Mouse (Mus musculus): ENCODE measurements around the gene Acot6. TPM values are rescaled to one million over a fixed set of nuclear protein-coding genes. Genes with fewer than 3 reads are reported as not detected.

Gene Acot6
- polyA plus RNA-seq, 1 experiment from 2014 or later, result 2.3 TPM

DNA sequence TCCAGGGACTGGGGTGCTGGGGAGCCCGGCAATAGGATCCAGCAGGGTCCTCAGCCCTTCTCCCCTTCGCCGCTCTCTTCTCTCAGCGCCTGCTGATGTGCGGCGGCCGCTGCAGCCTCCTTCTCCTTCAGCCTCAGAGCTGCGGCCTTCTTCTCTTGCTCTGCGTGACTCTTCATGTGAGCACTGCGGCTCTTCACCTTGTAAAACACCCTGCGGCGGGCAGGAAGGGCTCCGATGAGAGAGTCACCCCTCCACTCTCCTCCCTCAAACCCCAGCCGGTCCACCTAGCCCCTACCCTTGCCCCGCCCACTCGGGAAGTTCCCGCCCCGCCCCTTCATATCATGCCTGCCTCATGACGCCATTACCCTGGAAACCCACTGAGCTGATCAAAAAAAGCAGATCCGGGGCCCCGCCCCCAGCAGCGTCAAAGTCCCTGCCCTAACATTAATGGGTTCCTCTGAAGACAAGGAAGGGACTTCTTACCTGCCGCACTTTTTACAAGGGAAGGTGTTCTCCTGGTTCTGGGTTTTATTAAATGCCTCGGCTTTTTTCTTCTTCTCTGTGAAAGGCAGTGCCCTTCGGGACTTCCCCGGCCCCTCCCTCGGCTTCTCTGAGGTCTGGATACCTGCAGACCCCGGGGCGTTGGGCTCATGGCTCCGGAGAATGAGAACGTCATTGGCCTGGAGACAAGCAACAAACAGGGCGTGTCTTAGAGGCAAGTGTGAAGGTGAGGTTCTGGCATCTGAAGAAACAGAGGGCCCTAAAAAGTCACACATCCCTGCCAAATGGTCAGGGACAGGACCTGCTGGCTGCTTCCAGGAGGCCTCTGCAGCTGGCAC is 52.1 kb downstream of the Acot6 start:
- WGBS, result 65% methylated on average over 31 of the region's 32 CpGs
- H3K27ac ChIP-seq (ENCODE audit: low read depth), result no peak overlapping the region
- no peaks in the 10 kb centered on the region for H3K9me3 ChIP-seq (ENCODE audit: low read depth, low read length)
- ATAC-seq (ENCODE audit: insufficient read depth) (no peak), DNase-seq (peak; percentile 31)
- no peak overlapping the region for H3K4me2 ChIP-seq
- no peak overlapping the region for H3K4me3 ChIP-seq (ENCODE audit: low read depth, low read length)
- no peaks in the 10 kb centered on the region for H3K27me3 ChIP-seq (ENCODE audit: insufficient read depth, low read length)
- H3K4me1 ChIP-seq (ENCODE audit: insufficient read depth), result no peaks in the 10 kb centered on the region
- TF ChIP-seq CTCF (IDR thresholded peaks at IDR 0.05; ENCODE audit: low read depth), result no peak
- H3K9ac ChIP-seq, result no peak overlapping the region
- H3K36me3 ChIP-seq (ENCODE audit: insufficient read depth), result peaks cover 74% of the 10 kb centered on the region

DNA sequence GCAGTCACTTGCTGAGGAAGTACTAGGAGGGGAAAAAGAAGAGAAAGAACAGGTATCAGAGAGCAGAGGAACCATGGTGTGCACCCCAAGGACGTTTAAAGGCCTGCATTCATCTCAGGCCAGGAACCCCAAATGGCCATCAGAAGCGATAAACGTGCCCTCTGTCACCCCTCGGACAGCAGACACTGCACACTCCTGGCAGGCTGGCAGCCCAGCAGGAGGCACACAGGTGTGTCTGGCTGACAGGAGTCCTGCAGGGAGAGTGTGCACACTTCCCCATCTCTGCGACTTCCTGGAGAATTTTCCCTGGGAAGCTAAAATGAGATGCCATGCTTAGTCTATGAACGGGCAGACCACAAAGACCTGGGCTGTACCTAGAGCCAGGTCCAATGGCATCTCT is 53.0 kb downstream of the Acot6 start:
- no peaks in the 10 kb centered on the region for H3K9me3 ChIP-seq (ENCODE audit: low read depth, low read length)
- no peak for DNase-seq
- TF ChIP-seq CTCF (IDR thresholded peaks at IDR 0.05; ENCODE audit: low read depth), result no peak
- WGBS, result 77% methylated on average over 6 of the region's 6 CpGs
- no peak for ATAC-seq (ENCODE audit: insufficient read depth)
- peak overlapping the region; percentile 12; the same call in 1 of the 2 replicates for H3K27ac ChIP-seq (ENCODE audit: low read depth)
- no peaks in the 10 kb centered on the region for H3K27me3 ChIP-seq (ENCODE audit: insufficient read depth, low read length)
- no peaks in the 10 kb centered on the region for H3K4me1 ChIP-seq (ENCODE audit: insufficient read depth)
- peaks cover 83% of the 10 kb centered on the region for H3K36me3 ChIP-seq (ENCODE audit: insufficient read depth)
- no peak overlapping the region for H3K4me3 ChIP-seq (ENCODE audit: low read depth, low read length)
- no peak overlapping the region for H3K9ac ChIP-seq
- H3K4me2 ChIP-seq, result no peak overlapping the region

DNA sequence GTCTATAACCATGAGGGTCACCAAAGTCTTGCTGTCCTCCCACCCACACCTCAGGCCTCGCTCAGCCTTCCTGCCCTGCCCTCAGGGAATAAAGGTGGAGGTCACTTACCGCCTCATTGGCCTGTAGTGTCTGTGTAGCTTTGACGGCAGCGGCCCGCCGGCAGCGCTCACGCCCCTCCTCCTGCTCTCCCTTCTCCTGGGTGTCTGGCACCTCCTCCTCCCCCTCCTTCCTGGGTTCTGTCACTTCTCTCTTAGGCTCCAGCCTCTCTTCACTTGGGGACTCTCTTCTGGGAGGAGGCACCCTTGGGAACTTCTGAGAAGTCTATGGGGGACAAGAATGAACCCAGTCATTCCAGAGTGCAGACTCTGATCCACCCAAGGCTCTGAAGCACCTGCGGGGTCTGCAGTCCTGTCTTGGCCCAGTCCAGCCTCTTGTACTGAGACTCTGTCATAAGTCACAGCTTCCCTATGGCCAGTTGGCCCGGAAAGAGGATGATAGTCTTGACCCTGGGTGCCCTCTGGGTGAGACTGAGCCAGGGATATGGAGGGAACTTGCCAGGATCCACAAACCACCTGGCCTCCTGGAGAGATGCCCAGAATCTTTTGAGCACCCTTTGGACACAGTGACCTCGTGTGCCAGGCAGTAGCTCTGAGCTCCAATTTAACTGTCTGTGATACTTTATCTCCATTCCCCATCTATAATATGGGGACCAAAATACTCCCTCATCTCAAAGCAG is 54.5 kb downstream of the Acot6 start:
- H3K4me1 ChIP-seq (ENCODE audit: insufficient read depth), result no peaks in the 10 kb centered on the region
- no peak overlapping the region for H3K4me3 ChIP-seq (ENCODE audit: low read depth, low read length)
- 55% methylated on average over 11 of the region's 11 CpGs for WGBS
- H3K36me3 ChIP-seq (ENCODE audit: insufficient read depth), result peaks cover 94% of the 10 kb centered on the region
- TF ChIP-seq CTCF (IDR thresholded peaks at IDR 0.05; ENCODE audit: low read depth), result no peak
- H3K4me2 ChIP-seq, result no peak overlapping the region
- no peaks in the 10 kb centered on the region for H3K27me3 ChIP-seq (ENCODE audit: insufficient read depth, low read length)
- no peak overlapping the region for H3K27ac ChIP-seq (ENCODE audit: low read depth)
- ATAC-seq (ENCODE audit: insufficient read depth) (no peak), DNase-seq (peak; percentile 48)
- no peaks in the 10 kb centered on the region for H3K9me3 ChIP-seq (ENCODE audit: low read depth, low read length)
- H3K9ac ChIP-seq, result no peak overlapping the region; the same call in 1 of the 2 replicates

DNA sequence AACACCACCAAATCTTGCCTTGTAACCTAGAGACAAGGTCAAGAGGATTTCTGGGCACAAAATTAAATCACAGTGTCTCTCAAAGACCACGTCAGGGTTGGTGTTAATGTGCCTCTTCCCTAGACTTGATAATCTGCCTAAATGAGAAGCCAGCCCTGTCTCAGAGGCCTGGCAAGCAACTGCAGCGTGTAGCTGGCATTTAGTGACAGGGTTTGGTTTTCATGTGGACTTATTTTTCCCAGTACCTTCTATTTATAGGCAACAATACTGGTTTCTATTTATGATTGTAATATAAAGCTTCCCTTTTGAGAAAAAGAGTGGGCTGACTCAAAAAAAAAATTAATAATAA is 55.0 kb downstream of the Acot6 start:
- H3K27me3 ChIP-seq (ENCODE audit: insufficient read depth, low read length), result no peaks in the 10 kb centered on the region
- ATAC-seq (ENCODE audit: insufficient read depth) (no peak), DNase-seq (no peak)
- TF ChIP-seq CTCF (IDR thresholded peaks at IDR 0.05; ENCODE audit: low read depth), result no peak
- no peak overlapping the region for H3K27ac ChIP-seq (ENCODE audit: low read depth)
- H3K9me3 ChIP-seq (ENCODE audit: low read depth, low read length), result no peaks in the 10 kb centered on the region
- no peak overlapping the region for H3K4me2 ChIP-seq
- H3K9ac ChIP-seq, result no peak overlapping the region
- H3K36me3 ChIP-seq (ENCODE audit: insufficient read depth), result peaks cover 94% of the 10 kb centered on the region
- no peak overlapping the region for H3K4me3 ChIP-seq (ENCODE audit: low read depth, low read length)
- no peaks in the 10 kb centered on the region for H3K4me1 ChIP-seq (ENCODE audit: insufficient read depth)
- 69% methylated on average over 2 of the region's 2 CpGs for WGBS

DNA sequence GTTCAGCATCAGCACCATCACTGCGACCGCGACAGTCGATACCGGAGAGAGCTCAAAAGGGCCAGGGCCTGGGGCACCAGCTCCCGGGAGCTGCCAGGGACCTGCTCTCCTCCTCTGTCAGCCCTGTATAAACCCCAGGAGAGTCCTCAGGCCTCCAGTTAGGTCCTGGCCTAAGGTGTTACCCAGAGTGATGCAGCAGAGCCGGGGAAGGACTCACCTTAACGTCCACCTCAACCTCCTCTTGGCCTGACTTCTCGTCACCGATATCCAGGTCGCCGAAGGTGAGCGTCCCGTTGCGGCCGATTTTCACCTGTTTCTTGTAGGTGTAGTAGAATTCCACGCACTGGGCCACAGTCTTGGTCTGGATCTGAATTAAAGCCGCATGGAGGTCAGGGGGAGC is 55.8 kb downstream of the Acot6 start:
- H3K4me3 ChIP-seq (ENCODE audit: low read depth, low read length), result no peak overlapping the region
- ATAC-seq (ENCODE audit: insufficient read depth), result no peak
- H3K9me3 ChIP-seq (ENCODE audit: low read depth, low read length), result no peaks in the 10 kb centered on the region
- no peak for TF ChIP-seq CTCF (IDR thresholded peaks at IDR 0.05; ENCODE audit: low read depth)
- H3K27me3 ChIP-seq (ENCODE audit: insufficient read depth, low read length), result no peaks in the 10 kb centered on the region
- H3K27ac ChIP-seq (ENCODE audit: low read depth), result no peak overlapping the region
- WGBS, result 93% methylated on average over 18 of the region's 18 CpGs
- H3K9ac ChIP-seq, result no peak overlapping the region
- H3K4me2 ChIP-seq, result no peak overlapping the region
- H3K36me3 ChIP-seq (ENCODE audit: insufficient read depth), result peaks cover 92% of the 10 kb centered on the region
- no peak for DNase-seq
- H3K4me1 ChIP-seq (ENCODE audit: insufficient read depth), result no peaks in the 10 kb centered on the region

DNA sequence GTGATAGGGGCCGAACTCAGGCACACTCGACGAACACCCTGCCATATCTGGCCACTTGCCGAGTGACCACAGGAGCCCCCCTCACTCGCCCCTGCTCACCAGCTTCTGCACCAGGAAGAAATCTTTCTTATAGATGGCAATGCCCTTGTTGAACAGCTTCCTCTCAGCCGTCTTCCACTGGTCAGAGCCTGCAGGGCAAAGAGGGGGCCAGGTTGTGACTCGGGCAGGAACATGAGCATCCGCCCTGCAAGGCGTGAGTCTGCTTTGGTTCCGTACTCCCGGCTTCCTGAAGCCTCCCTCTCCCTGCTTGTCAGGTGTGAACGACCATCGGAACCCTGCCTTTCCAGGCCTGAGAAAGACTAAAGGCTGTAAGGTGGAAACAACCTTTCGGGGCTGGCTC is 57.7 kb downstream of the Acot6 start:
- Histone ChIP-seq H3K4me1 (ENCODE audit: insufficient read depth) (no peaks in the 10 kb centered on the region), H3K4me3 (ENCODE audit: low read depth, low read length) (no peak overlapping the region), H3K9ac (no peak overlapping the region), H3K36me3 (ENCODE audit: insufficient read depth) (peaks cover 88% of the 10 kb centered on the region), H3K27ac (ENCODE audit: low read depth) (no peak overlapping the region), H3K9me3 (ENCODE audit: low read depth, low read length) (no peaks in the 10 kb centered on the region), H3K27me3 (ENCODE audit: insufficient read depth, low read length) (no peaks in the 10 kb centered on the region), H3K4me2 (no peak overlapping the region)
- no peak for TF ChIP-seq CTCF (IDR thresholded peaks at IDR 0.05; ENCODE audit: low read depth)
- DNase-seq, result no peak
- ATAC-seq (ENCODE audit: insufficient read depth), result no peak
- 83% methylated on average over 14 of the region's 14 CpGs for WGBS

DNA sequence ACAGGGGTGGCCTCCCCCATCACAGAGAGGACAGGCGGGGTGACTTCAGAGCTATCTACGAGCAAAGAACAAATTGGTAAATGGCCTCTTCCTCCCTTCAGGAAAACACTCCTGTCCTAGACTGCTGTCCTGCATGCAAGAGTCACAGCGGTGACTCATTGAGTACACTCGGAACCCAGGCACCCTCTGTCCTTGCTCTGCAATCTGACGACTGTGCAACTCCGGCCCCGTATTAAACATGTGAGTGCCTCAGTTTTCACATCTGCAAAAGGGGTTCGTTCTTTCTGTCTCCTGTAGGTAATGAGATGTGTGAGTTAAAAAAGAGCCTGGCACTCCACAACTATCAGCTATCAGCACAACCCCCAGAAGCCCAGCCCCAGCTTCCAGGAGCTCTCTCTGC is 60.0 kb downstream of the Acot6 start:
- DNase-seq, result no peak
- TF ChIP-seq CTCF (IDR thresholded peaks at IDR 0.05; ENCODE audit: low read depth), result no peak
- no peak overlapping the region for H3K9ac ChIP-seq
- H3K4me2 ChIP-seq, result no peak overlapping the region
- H3K27me3 ChIP-seq (ENCODE audit: insufficient read depth, low read length), result no peaks in the 10 kb centered on the region
- no peak overlapping the region for H3K27ac ChIP-seq (ENCODE audit: low read depth)
- WGBS, result 93% methylated on average over 8 of the region's 8 CpGs
- no peak for ATAC-seq (ENCODE audit: insufficient read depth)
- no peaks in the 10 kb centered on the region for H3K9me3 ChIP-seq (ENCODE audit: low read depth, low read length)
- H3K36me3 ChIP-seq (ENCODE audit: insufficient read depth), result peaks cover 75% of the 10 kb centered on the region
- H3K4me3 ChIP-seq (ENCODE audit: low read depth, low read length), result no peak overlapping the region
- H3K4me1 ChIP-seq (ENCODE audit: insufficient read depth), result no peaks in the 10 kb centered on the region

Other genes starting within 250 kb of the Acot6 start
- gene Numb, start 178.7 kb upstream of the Acot6 start, polyA plus RNA-seq (2014; fragmentation: Nextera tagmentation; extraction: Ambion mirVana), result 36.0 and 38.3 TPM in 2 replicates
- 18.6 and 20.1 TPM in 2 replicates for gene Riox1, start 150.0 kb upstream of the Acot6 start, polyA plus RNA-seq (2014; fragmentation: Nextera tagmentation; extraction: Ambion mirVana)
- gene Heatr4, start 115.8 kb upstream of the Acot6 start, polyA plus RNA-seq (2014; fragmentation: Nextera tagmentation; extraction: Ambion mirVana), result not detected in 2 replicates
- 30.3 and 31.3 TPM in 2 replicates for gene Acot2, start 112.8 kb upstream of the Acot6 start, polyA plus RNA-seq (2014; fragmentation: Nextera tagmentation; extraction: Ambion mirVana)
- 92.9 and 98.2 TPM in 2 replicates for gene Acot1, start 91.2 kb upstream of the Acot6 start, polyA plus RNA-seq (2014; fragmentation: Nextera tagmentation; extraction: Ambion mirVana)
- 0.11 and 0.42 TPM in 2 replicates for gene Acot4, start 62.3 kb upstream of the Acot6 start, polyA plus RNA-seq (2014; fragmentation: Nextera tagmentation; extraction: Ambion mirVana)
- gene Gm49366, start 61.7 kb upstream of the Acot6 start, polyA plus RNA-seq (2014; fragmentation: Nextera tagmentation; extraction: Ambion mirVana), result not detected in 2 replicates
- gene Acot3, start 48.5 kb upstream of the Acot6 start, polyA plus RNA-seq (2014; fragmentation: Nextera tagmentation; extraction: Ambion mirVana), result 0.14 and 0.18 TPM in 2 replicates
- gene Acot5, start 31.3 kb upstream of the Acot6 start, polyA plus RNA-seq (2014; fragmentation: Nextera tagmentation; extraction: Ambion mirVana), result not detected in 2 replicates
- gene Dnal1, start 13.7 kb downstream of the Acot6 start, polyA plus RNA-seq (2014; fragmentation: Nextera tagmentation; extraction: Ambion mirVana), result 4.1 and 5.2 TPM in 2 replicates
- 0.68 and 0.79 TPM in 2 replicates for gene Pnma1, start 47.8 kb downstream of the Acot6 start, polyA plus RNA-seq (2014; fragmentation: Nextera tagmentation; extraction: Ambion mirVana)
- 11.3 and 12.3 TPM in 2 replicates for gene Elmsan1, start 118.2 kb downstream of the Acot6 start, polyA plus RNA-seq (2014; fragmentation: Nextera tagmentation; extraction: Ambion mirVana)
- 17.2 and 19.6 TPM in 2 replicates for gene Ptgr2, start 184.6 kb downstream of the Acot6 start, polyA plus RNA-seq (2014; fragmentation: Nextera tagmentation; extraction: Ambion mirVana)
- 81.3 and 82.7 TPM in 2 replicates for gene Zfp410, start 216.2 kb downstream of the Acot6 start, polyA plus RNA-seq (2014; fragmentation: Nextera tagmentation; extraction: Ambion mirVana)